Mouse (Mus musculus): Measurements from ENCODE around the gene Vps8. TPM values are rescaled to one million over a fixed set of nuclear protein-coding genes. Genes with fewer than 3 reads are reported as not detected.

Vps8 gene
- polyA plus RNA-seq, 1 experiment from 2014 or later: 50.5 TPM

DNA sequence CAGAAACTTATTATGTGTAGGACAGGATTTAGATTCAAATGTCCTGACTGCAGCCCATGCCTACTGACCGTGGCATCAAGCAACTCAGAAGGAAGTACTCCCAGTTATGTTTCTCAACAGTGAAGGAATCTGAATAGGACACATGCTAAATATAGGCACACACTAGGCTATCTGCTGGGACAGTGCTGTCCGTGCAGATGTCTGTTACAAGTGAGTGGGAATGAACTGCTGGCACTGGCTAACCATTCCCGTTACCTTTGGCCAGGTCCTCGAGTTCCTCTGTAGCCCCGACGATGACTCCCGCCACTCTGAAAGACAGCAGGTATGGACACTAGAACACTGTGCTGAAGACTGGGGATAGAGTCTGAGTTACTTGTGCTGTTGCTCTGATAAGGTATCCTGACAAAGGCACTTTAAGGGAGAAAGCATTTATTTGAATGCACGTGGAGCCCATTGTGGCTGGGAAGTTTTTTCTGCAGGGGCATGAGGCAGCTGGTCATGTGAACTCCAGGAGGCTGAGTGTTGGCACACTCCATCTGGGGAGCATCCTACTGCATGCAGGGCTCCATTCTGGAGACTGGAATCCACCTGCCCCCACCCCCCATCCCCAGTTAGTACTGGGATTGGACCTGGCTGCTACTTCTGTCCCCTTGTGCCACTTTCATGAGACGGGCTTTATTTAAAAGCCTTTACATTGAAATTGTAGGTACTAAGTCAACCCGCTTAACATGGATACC, 104.5 kb downstream of the Vps8 start:
- Histone ChIP-seq H3K79me2 (ENCODE audit: inconsistent target) (no peaks in the 10 kb centered on the region), H3K36me3 (ENCODE audit: inconsistent target) (peaks cover 21% of the 10 kb centered on the region; the same call in 1 of the 2 replicates), H3K4me3 (ENCODE audit: inconsistent target) (no peak overlapping the region), H3K27ac (no peak overlapping the region)
- WGBS (ENCODE audit: missing documents): 90% methylated on average over 10 of the region's 10 CpGs

DNA sequence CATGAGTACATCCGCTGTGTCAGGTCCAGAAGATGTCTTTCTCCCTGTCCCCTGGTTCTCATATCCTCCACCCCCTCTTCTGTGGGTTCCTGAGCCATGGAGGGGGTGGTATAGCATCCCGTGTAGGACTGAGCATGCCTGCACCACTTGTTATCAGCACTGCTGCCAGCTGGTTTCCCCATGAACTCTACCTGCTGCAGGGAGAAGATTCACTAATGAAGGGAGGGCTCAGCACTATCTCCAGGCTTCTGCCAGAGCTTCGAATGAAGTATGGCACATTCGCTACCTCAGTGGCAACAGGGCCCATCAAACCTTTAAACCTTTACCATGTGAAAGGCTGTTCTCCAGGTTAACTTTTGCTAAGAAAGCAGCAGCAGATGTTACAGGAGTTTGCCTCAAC, 110.6 kb downstream of the Vps8 start:
- Histone ChIP-seq H3K27ac (no peak overlapping the region), H3K4me3 (ENCODE audit: inconsistent target) (no peak overlapping the region), H3K79me2 (ENCODE audit: inconsistent target) (no peaks in the 10 kb centered on the region), H3K36me3 (ENCODE audit: inconsistent target) (peaks cover 35% of the 10 kb centered on the region)
- 95% methylated on average over 4 of the region's 4 CpGs for WGBS (ENCODE audit: missing documents)

DNA sequence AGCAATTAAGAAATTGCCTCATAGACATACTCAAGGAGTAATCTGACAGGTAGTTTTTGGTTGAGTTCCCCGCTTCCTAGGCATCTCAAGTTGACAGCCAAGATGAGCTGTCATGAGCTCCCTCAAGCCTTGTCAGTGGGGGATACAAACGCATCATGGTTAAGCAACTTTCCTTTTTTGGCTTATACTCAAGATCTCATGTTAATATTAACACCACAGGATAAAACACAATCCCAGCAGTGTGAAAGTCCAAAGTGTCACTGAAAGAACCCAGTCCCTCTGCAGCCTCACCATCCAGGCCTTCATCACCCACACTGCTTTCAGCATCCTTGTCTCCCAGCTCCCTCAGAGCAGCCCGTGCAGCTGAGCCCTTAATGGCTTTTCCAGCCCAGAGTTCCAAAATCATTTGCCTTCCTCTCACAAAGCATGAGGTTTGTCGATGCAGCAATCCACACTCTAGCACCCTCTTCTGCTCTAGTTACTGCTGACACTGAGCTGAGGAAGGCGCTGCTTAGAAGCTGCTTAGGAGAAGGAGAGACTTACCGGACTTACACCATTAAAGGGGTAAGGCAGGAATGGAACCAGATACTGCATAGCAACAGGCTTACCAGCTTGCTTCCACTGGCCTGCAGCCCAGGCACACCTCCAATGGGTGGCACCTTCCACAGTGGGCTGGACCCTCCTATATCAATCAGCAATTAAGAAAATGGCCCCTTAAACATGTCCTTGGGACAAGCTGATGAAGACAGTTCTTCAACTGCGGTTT, 113.5 kb downstream of the Vps8 start:
- WGBS (ENCODE audit: missing documents): 98% methylated on average over 7 of the region's 7 CpGs
- Histone ChIP-seq H3K36me3 (ENCODE audit: inconsistent target) (peaks cover 47% of the 10 kb centered on the region), H3K27ac (no peak overlapping the region), H3K79me2 (ENCODE audit: inconsistent target) (no peaks in the 10 kb centered on the region), H3K4me3 (ENCODE audit: inconsistent target) (no peak overlapping the region)

DNA sequence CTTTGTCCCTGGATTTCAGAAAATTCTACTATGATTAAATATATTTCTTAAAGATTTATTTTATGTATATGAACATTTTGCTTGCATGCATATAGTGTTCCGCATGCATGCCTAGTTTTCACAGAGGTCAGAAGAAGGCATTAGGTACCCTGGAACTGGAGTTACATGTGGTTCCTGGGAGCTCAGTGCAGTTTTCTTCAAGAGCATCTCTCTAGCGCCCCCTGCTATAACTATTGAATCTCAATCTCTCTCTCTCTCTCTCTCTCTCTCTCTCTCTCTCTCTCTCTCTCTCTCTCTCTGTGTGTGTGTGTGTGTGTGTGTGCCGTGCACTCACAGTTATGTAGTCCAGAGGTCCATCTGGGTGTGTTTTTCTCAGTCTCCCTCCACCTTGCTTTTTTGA, 114.4 kb downstream of the Vps8 start:
- no peak overlapping the region for H3K27ac ChIP-seq
- WGBS (ENCODE audit: missing documents): 100% methylated on average over 2 of the region's 3 CpGs
- peaks cover 47% of the 10 kb centered on the region for H3K36me3 ChIP-seq (ENCODE audit: inconsistent target)
- H3K79me2 ChIP-seq (ENCODE audit: inconsistent target): no peaks in the 10 kb centered on the region
- H3K4me3 ChIP-seq (ENCODE audit: inconsistent target): no peak overlapping the region

DNA sequence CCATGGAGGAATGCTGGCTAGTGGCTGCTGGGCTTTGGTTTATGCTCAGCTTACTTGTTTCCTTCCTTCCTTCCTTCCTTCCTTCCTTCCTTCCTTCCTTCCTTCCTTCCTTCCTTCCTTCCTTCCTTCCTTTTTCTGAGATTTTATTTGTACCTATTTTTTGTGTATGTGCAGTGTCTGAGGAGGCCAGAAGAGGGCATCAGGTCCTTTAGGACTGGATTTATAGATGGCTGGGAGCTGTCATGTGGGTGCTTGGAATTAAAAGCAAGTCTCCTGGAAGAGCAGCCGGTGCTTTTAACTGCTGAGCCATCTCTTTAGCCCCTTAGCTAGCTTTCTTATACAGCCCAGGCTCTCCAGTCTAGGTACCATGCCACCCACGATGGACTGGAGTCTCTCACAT, 116.0 kb downstream of the Vps8 start:
- peaks cover 36% of the 10 kb centered on the region for H3K36me3 ChIP-seq (ENCODE audit: inconsistent target)
- no peak overlapping the region for H3K4me3 ChIP-seq (ENCODE audit: inconsistent target)
- H3K79me2 ChIP-seq (ENCODE audit: inconsistent target): no peaks in the 10 kb centered on the region
- H3K27ac ChIP-seq: no peak overlapping the region
- 75% methylated on average over 2 of the region's 2 CpGs for WGBS (ENCODE audit: missing documents)

DNA sequence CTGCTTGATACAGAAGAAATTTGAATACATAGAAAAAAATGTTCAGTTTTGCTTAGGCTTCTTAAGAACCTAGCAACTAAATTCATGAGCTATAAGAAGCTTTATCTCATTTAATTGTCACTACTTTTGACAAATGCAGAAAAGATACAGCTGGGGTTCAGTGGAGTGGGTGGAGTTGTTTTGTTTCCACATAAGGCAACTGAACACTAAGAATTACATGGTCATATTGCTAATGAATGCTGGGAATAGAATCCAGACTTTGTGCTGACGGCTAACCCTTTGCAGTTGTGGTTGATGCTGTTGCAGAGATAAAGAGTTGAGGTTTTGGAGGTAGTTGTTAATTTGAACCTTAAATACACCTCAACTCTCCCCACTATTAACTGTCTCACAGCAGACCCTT, 119.6 kb downstream of the Vps8 start:
- H3K4me3 ChIP-seq (ENCODE audit: inconsistent target): no peak overlapping the region
- peaks cover 16% of the 10 kb centered on the region for H3K36me3 ChIP-seq (ENCODE audit: inconsistent target)
- no peaks in the 10 kb centered on the region for H3K79me2 ChIP-seq (ENCODE audit: inconsistent target)
- WGBS (ENCODE audit: missing documents): 100% methylated on average over 1 of the region's 1 CpGs
- no peak overlapping the region for H3K27ac ChIP-seq

DNA sequence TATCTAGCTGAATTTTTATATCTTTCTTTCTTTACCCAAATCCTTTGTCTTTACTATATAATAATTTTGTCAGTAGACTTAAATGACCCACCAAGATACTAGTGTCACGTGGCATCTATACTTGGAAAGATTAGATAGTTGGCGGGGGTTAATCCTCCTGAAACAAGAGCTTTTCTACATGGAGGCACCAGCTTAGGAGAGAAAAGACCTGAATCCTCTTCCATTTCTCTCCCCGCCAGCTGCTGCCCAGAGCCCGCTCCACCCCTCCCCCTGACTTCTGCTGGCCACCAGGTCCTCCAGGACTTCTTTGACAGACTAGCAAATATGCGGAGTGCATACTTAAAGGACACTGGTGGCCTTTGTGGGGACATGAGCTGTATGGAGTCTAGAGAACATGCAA, 124.5 kb downstream of the Vps8 start:
- no peak overlapping the region for H3K27ac ChIP-seq
- H3K79me2 ChIP-seq (ENCODE audit: inconsistent target): no peaks in the 10 kb centered on the region
- H3K4me3 ChIP-seq (ENCODE audit: inconsistent target): no peak overlapping the region
- no peaks in the 10 kb centered on the region for H3K36me3 ChIP-seq (ENCODE audit: inconsistent target)
- WGBS (ENCODE audit: missing documents): 95% methylated on average over 5 of the region's 5 CpGs

DNA sequence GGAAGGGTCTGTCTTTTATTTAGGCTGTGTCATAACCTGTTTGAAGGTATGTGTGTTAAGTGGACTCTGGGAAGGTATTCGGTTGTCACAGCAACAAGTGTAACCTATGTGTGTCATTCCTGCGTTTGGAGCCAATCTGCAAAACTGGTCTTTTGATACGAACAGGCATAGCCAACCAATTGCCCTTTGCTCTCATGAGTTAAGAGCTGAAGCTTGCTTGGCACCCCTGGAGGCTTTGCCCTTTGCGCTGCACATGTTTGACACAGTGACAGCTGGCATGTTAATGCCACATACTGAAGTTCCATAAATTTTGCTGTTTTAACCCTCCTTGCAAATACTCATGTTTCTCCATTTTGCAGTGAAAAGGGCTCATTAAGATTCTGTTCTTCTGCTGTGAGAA, 126.8 kb downstream of the Vps8 start:
- Histone ChIP-seq H3K27ac (no peak overlapping the region), H3K79me2 (ENCODE audit: inconsistent target) (no peaks in the 10 kb centered on the region), H3K4me3 (ENCODE audit: inconsistent target) (no peak overlapping the region), H3K36me3 (ENCODE audit: inconsistent target) (no peaks in the 10 kb centered on the region; the same call in 1 of the 2 replicates)
- WGBS (ENCODE audit: missing documents): 97% methylated on average over 4 of the region's 4 CpGs

DNA sequence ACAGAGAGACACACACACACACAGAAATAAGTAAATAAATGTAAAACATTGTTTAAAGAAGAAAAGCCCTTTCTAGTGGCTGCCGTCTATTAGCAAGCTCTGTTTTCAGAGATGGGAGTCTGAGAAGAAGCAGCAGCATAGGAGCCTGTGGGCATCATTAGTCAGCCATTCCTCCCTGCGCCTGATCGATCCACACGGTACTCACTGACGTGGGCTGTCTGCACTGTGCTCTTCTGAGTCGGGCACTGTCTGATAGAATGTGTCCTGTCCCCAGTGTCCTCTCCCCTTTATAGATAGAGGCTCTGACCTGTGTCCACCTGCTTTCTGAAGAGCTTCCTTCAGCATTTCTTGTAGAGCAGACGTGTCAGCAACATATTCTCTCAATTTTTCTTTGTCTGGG, 127.5 kb downstream of the Vps8 start:
- H3K36me3 ChIP-seq (ENCODE audit: inconsistent target): no peaks in the 10 kb centered on the region; the same call in 1 of the 2 replicates
- no peaks in the 10 kb centered on the region for H3K79me2 ChIP-seq (ENCODE audit: inconsistent target)
- WGBS (ENCODE audit: missing documents): 96% methylated on average over 7 of the region's 7 CpGs
- H3K4me3 ChIP-seq (ENCODE audit: inconsistent target): no peak overlapping the region
- H3K27ac ChIP-seq: no peak overlapping the region

DNA sequence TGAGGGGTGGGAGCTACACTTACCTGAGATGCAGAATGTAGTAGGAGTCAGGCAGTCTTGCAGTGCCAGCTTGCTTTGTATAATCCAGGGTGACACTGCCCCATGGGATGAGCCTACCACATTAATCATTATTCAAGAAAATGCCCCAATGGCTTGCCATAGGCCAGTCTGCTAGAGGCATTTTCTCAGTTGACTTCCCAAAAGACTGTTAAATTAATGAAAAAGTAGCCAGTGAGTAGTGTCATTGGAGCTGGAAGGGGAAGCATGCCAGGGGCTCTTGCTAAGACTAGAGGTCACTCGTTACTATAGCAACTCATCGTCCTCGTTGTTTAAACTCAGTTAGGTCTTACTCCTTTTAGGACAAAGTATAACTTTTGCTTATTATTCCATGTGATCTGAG, 130.6 kb downstream of the Vps8 start:
- H3K79me2 ChIP-seq (ENCODE audit: inconsistent target): no peaks in the 10 kb centered on the region
- no peak overlapping the region for H3K27ac ChIP-seq
- H3K4me3 ChIP-seq (ENCODE audit: inconsistent target): no peak overlapping the region
- WGBS (ENCODE audit: missing documents): 90% methylated on average over 3 of the region's 3 CpGs
- H3K36me3 ChIP-seq (ENCODE audit: inconsistent target): peaks cover 7% of the 10 kb centered on the region; the same call in 1 of the 2 replicates

DNA sequence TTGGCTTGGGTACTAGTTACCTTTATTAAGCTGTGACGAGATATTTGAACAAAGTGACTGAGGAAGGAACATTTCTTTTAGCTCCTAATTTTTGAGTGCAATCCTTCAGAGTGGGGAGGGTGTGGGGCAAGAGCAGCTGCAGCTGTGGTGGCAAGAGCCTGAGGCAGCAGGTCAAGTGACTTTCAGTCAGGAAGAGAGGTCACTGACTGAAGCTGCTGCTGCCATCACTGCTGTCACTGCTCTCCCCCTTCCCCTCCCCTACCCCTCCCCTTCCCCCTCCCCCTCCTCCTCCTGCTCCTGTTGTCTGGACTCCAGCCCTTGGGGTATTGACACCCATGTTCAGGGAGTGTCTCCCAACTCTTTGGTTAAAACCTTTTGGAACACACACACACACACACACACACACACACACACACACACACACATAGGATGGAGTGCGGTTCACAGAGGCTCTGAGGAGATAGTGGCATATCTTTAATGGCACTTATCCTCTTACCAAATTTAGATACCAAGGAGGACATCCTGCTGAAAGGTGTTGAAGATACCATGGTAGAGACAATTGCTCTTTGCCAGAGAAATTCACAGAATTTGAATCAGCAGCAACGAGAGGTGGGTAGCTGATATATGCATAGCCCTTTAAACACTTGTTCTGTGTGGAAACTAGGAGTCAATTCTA, 139.8 kb downstream of the Vps8 start:
- 93% methylated on average over 3 of the region's 3 CpGs for WGBS (ENCODE audit: missing documents)
- H3K4me3 ChIP-seq (ENCODE audit: inconsistent target): no peak overlapping the region
- no peak overlapping the region for H3K27ac ChIP-seq
- H3K79me2 ChIP-seq (ENCODE audit: inconsistent target): no peaks in the 10 kb centered on the region
- H3K36me3 ChIP-seq (ENCODE audit: inconsistent target): peaks cover 31% of the 10 kb centered on the region

DNA sequence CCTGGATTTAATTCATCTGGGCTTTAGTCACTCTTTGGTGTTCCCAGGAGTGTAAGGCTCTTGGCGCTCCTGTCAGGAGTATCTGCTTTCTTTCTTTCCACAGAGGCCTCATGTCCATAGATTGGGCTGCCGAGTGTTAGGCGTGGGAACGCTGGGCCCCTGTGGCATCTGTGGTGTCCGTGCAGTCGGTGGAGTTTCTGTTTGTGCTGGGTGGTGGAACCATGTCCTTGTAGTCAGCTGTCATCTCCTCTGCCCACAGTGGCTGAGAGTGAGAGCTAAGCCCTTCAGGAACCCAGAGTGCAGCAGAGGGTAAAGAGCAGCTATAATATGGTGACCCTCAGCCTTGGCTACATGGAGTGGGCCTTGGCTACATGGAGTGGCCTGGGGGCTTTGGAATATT, 140.4 kb downstream of the Vps8 start:
- no peaks in the 10 kb centered on the region for H3K79me2 ChIP-seq (ENCODE audit: inconsistent target)
- no peak overlapping the region for H3K4me3 ChIP-seq (ENCODE audit: inconsistent target)
- 98% methylated on average over 6 of the region's 6 CpGs for WGBS (ENCODE audit: missing documents)
- peaks cover 31% of the 10 kb centered on the region for H3K36me3 ChIP-seq (ENCODE audit: inconsistent target)
- H3K27ac ChIP-seq: no peak overlapping the region

DNA sequence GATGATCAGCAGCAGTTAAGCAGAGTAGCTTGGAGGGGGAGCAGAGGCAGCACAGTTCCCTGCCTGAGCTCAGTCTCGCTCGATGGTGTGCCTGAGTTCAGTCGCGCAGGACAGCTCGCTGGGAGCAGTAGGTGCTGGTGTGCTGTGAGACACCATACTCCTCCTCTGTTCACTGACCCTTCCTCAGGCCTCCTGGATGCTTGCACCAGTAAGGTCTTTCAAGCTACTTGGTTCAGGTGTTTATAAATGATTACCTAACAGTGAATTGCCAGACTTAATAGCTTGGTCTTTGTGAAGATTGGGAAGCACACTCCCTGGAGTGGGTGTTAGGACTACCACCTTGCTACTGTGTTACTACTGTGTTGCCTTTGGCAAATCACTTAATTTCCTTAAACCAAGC, 144.2 kb downstream of the Vps8 start:
- H3K27ac ChIP-seq: no peak overlapping the region
- H3K79me2 ChIP-seq (ENCODE audit: inconsistent target): no peaks in the 10 kb centered on the region
- no peak overlapping the region for H3K4me3 ChIP-seq (ENCODE audit: inconsistent target)
- WGBS (ENCODE audit: missing documents): 94% methylated on average over 5 of the region's 5 CpGs
- H3K36me3 ChIP-seq (ENCODE audit: inconsistent target): peaks cover 9% of the 10 kb centered on the region; the same call in 1 of the 2 replicates

DNA sequence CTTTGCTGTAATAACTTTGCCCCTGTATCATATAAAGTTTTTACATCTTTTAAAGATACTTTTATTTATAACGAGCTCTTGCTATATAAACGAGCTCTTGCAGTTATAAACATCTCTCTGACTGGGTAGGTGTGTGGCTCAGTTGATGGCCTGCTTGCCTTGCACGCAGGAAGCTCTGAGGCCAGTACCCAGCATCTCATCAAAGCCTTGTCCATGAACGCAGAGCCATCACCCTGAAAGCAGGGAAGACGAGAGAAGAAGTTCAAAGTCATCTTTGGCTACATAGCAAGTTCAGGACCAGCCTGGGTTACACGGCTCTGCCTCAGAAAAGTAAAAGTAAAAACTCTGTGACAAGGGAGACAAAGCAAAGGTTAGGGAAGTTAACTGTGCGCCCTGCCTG, 147.0 kb downstream of the Vps8 start:
- H3K79me2 ChIP-seq (ENCODE audit: inconsistent target): no peaks in the 10 kb centered on the region
- no peak overlapping the region for H3K27ac ChIP-seq
- H3K4me3 ChIP-seq (ENCODE audit: inconsistent target): no peak overlapping the region
- no peaks in the 10 kb centered on the region for H3K36me3 ChIP-seq (ENCODE audit: inconsistent target)
- WGBS (ENCODE audit: missing documents): 95% methylated on average over 7 of the region's 7 CpGs

DNA sequence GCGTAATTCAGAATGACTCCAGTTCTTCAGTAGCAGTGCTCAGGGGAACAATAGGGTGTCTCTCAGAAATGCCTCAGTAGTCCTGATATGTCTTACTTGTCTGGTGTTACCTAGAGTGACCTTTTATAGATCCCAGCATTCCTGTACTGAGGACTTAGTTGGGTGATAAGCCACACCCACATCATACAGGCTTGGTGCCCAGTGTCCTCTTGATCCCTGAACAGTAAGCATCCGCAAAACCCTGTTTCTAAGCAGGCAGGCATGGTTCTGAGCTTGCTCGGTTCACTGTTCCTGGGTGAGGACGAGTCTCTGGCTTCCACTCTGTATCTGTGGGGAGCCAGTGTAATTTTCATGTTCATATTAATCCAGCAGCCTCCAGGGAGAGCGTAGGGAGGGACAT, 147.9 kb downstream of the Vps8 start:
- H3K79me2 ChIP-seq (ENCODE audit: inconsistent target): no peaks in the 10 kb centered on the region
- WGBS (ENCODE audit: missing documents): 93% methylated on average over 5 of the region's 5 CpGs

More for the DNA sequence above, 147.9 kb downstream of the Vps8 start:
- no peak overlapping the region for H3K4me3 ChIP-seq (ENCODE audit: inconsistent target)
- no peak overlapping the region for H3K27ac ChIP-seq
- H3K36me3 ChIP-seq (ENCODE audit: inconsistent target): peaks cover 4% of the 10 kb centered on the region; the same call in 1 of the 2 replicates
